Mouse (Mus musculus) small intestine, adult 2 months (tissue): ENCODE data around the gene Myo5a.

Experiments used
- CTCF ChIP-seq: fragments of 200-500 bp; IDR thresholded peaks from 2 replicates; pipeline ENCODE4 v1.5.1; 2012; ENCODE audit warnings: low read depth, mild to moderate bottlenecking, control low read depth, inconsistent platforms, low read length, moderate library complexity, mixed read lengths; ENCODE audit not compliant: insufficient replicate concordance, insufficient read length; ENCODE audit errors: extremely low read depth
- POLR2A ChIP-seq: fragments of 200-500 bp; IDR thresholded peaks from 2 replicates; pipeline ENCODE4 v1.6.1; 2012; ENCODE audit warnings: low read depth, mild to moderate bottlenecking, control low read depth, inconsistent platforms, low read length, moderate library complexity

DNA sequence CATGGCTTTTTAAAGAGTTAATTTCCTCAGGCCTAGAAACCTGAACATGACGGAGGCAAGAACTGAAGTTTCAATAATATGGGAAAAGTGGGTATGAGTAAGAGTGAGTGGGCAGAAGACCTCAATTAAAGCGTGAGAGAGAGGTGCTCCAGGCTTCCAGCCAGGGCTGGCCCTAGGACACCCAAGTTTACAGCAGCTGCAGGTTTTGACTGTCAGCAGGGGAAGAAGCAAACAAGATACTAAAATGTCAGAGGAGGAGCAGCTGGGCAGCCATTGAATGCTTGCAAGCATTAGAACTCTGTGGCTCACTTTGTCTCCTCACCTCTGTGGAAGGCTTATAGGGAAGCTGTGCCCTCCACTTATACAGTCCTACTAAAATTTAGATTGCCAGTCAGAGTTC lies 17.0 kb downstream of the Myo5a start:
- TF ChIP-seq POLR2A (no peak), CTCF (no peak)
